Comparison of ENCODE assay signal across 8 mouse cellular contexts in the genomic region with DNA sequence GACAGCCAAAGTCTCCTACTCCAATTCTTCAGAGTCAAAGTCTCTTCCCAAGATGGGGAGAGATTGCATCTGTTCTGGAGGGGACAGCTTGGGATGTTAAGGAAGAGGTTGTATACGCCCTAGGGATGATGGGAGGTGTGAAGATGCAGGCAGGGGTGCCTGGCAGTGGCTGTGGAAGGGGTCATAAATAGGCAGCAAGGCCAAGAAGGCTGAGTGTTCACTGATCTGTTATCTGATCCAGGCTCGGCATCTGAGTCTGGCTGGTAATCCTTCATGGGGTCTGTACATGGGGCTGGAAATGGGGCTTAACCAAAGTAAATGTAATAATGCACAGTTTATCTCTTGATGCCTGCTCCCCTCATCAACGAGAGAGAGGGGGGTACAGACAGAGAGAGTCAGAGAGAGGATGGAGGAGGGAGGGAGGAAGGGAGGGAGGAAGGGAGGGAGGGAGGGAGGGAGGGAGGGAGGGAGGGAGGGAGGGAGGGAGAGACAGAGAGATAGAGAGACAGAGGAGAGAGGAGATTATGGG. TPM values are rescaled to one million over a fixed set of nuclear protein-coding genes. Genes with fewer than 3 reads are reported as not detected.
DNase-seq lines count a peak whose midpoint lies in the region; ATAC-seq and TF ChIP-seq lines count a peak whose summit lies in the region.

A gene (plus strand): TSS at position 212 of the 529 bp plus-strand sequence.

- no peaks in the 10 kb centered on the region for H3K36me3 ChIP-seq in heart, adult 2 months (ENCODE audit: control insufficient read depth, insufficient read depth, low read length)
- H3K36me3 ChIP-seq in forebrain, postnatal 0 days (ENCODE audit: insufficient read depth): no peaks in the 10 kb centered on the region
- H3K36me3 ChIP-seq in hindbrain, embryonic 16.5 days (ENCODE audit: control insufficient read depth, insufficient read depth, low read length): no peaks in the 10 kb centered on the region
- no peaks in the 10 kb centered on the region for H3K36me3 ChIP-seq in midbrain, embryonic 12.5 days

- 25% methylated on average over 3 of the region's 3 CpGs for WGBS in heart, adult 2 months
- WGBS in forebrain, postnatal 0 days: 44% methylated on average over 2 of the region's 3 CpGs
- WGBS in hindbrain, embryonic 16.5 days: 26% methylated on average over 3 of the region's 3 CpGs
- WGBS in midbrain, embryonic 12.5 days: 16% methylated on average over 2 of the region's 3 CpGs

- no peak for TF ChIP-seq EP300 in heart, adult 2 months (IDR thresholded peaks at IDR 0.05; ENCODE audit: insufficient read depth, low read depth, low read length)

- peak within 1 kb of the TSS; percentile 48 for H3K4me3 ChIP-seq in heart, adult 2 months
- peak within 1 kb of the TSS; percentile 24 for H3K4me3 ChIP-seq in forebrain, postnatal 0 days (ENCODE audit: low read depth, low read length)
- peak within 1 kb of the TSS; percentile 38 for H3K4me3 ChIP-seq in hindbrain, embryonic 16.5 days (ENCODE audit: low read length)
- peak within 1 kb of the TSS; percentile 41 for H3K4me3 ChIP-seq in midbrain, embryonic 12.5 days

- H3K27me3 ChIP-seq in heart, adult 2 months (ENCODE audit: control insufficient read depth, insufficient read depth, low read length): peaks cover 3% of the 10 kb centered on the region; the same call in 1 of the 2 replicates
- H3K27me3 ChIP-seq in forebrain, postnatal 0 days (ENCODE audit: insufficient read depth, low read length): peaks cover 7% of the 10 kb centered on the region; the same call in 1 of the 2 replicates
- peaks cover 7% of the 10 kb centered on the region; the same call in 1 of the 2 replicates for H3K27me3 ChIP-seq in hindbrain, embryonic 16.5 days (replicated peaks; ENCODE audit: control insufficient read depth, insufficient read depth, low read length)
- peaks cover 21% of the 10 kb centered on the region for H3K27me3 ChIP-seq in midbrain, embryonic 12.5 days

- H3K79me2 ChIP-seq in heart, adult 2 months (replicated peaks; ENCODE audit: control insufficient read depth, insufficient read depth, low read length): no peaks in the 10 kb centered on the region

- DNase-seq in heart, adult 2 months: no peak
- DNase-seq in heart, adult 9 months (ENCODE audit: low spot score in 2 of 2): no peak
- DNase-seq in adrenal gland, adult 2 months: no peak
- DNase-seq in forebrain, postnatal 0 days: no peak
- no peak for DNase-seq in spleen, postnatal 14 days (ENCODE audit: low spot score in 2 of 2)

- intact Hi-C loops in heart, adult 2 months (cut with DNase I): loop anchor here (5.0 kb wide), 1 partner anchor 47 kb away; no protein-coding TSS in a partner anchor

- H3K9me3 ChIP-seq in forebrain, postnatal 0 days (ENCODE audit: low read length): no peaks in the 10 kb centered on the region
- no peaks in the 10 kb centered on the region for H3K9me3 ChIP-seq in hindbrain, embryonic 16.5 days (ENCODE audit: control insufficient read depth, low read length)
- no peaks in the 10 kb centered on the region for H3K9me3 ChIP-seq in midbrain, embryonic 12.5 days

- peak within 1 kb of the TSS; percentile 80 for H3K27ac ChIP-seq in heart, adult 2 months
- no peak within 1 kb of the TSS for H3K27ac ChIP-seq in forebrain, postnatal 0 days (ENCODE audit: low read depth, low read length)
- H3K27ac ChIP-seq in hindbrain, embryonic 16.5 days (ENCODE audit: low read depth, low read length): no peak within 1 kb of the TSS
- no peak within 1 kb of the TSS for H3K27ac ChIP-seq in midbrain, embryonic 12.5 days (replicated peaks)

- TF ChIP-seq CTCF in heart, adult 2 months (IDR thresholded peaks at IDR 0.05): no peak
- no peak for TF ChIP-seq CTCF in forebrain, postnatal 0 days (IDR thresholded peaks at IDR 0.05; ENCODE audit: low read depth)

- peak within 1 kb of the TSS; percentile 73 for H3K9ac ChIP-seq in heart, adult 2 months (ENCODE audit: low read depth, low read length)
- H3K9ac ChIP-seq in forebrain, postnatal 0 days: no peak within 1 kb of the TSS
- H3K9ac ChIP-seq in hindbrain, embryonic 16.5 days (ENCODE audit: low read depth, low read length): peak within 1 kb of the TSS; percentile 3; the same call in 1 of the 2 replicates
- peak within 1 kb of the TSS; percentile 41; the same call in 1 of the 2 replicates for H3K9ac ChIP-seq in midbrain, embryonic 12.5 days (replicated peaks)

- no peak for TF ChIP-seq POLR2A in heart, adult 2 months (IDR thresholded peaks at IDR 0.05; ENCODE audit: insufficient read depth, low read depth, low read length)

- H3K4me1 ChIP-seq in heart, adult 2 months (ENCODE audit: control insufficient read depth, insufficient read depth, low read length): no peaks in the 10 kb centered on the region
- H3K4me1 ChIP-seq in forebrain, postnatal 0 days (ENCODE audit: insufficient read depth): 0 out of 2 replicates have a peak, but pooled peaks cover 4% of the 10 kb centered on the region
- H3K4me1 ChIP-seq in hindbrain, embryonic 16.5 days (ENCODE audit: control insufficient read depth, insufficient read depth, low read depth, low read length): peaks cover 8% of the 10 kb centered on the region
- H3K4me1 ChIP-seq in midbrain, embryonic 12.5 days: peaks cover 12% of the 10 kb centered on the region

- 0 out of 2 replicates have a peak, but pooled peaks have one; percentile 14 for ATAC-seq in forebrain, postnatal 0 days
- ATAC-seq in hindbrain, embryonic 16.5 days: peak; percentile 62; the same call in 1 of the 2 replicates
- ATAC-seq in midbrain, embryonic 12.5 days (ENCODE audit: low FRiP score, low read depth): peak; percentile 50; the same call in 1 of the 2 replicates
- ATAC-seq in CD4-positive, CD25-positive, alpha-beta regulatory T cell, adult 4 months: no peak

- peak within 1 kb of the TSS; percentile 60 for H3K4me2 ChIP-seq in forebrain, postnatal 0 days (ENCODE audit: low read depth)
- peak within 1 kb of the TSS; percentile 63 for H3K4me2 ChIP-seq in hindbrain, embryonic 16.5 days (ENCODE audit: low read length)
- H3K4me2 ChIP-seq in midbrain, embryonic 12.5 days (replicated peaks): peak within 1 kb of the TSS; percentile 78

RNA-seq across cellular contexts. Expression of the gene that starts here (rescaled TPM):
- total RNA-seq in heart, adult 2 months (2021): 10 to 100 TPM; 60.1 to 88.9 TPM
- polyA plus RNA-seq in heart, adult 2 months (2012; rRNA removed): 89.3 and 99.8 TPM in 2 replicates
- 100 to 1,000 TPM in 1 of 2 experiments, 10 to 100 TPM in 1; 56.3 to 121 TPM for total RNA-seq in adrenal gland, adult 2 months (2021)
- polyA plus RNA-seq in adrenal gland, adult 2 months (2012; rRNA removed): 41.9 and 43.7 TPM in 2 replicates
- 62.9 and 255 TPM in 2 replicates for total RNA-seq in forebrain, postnatal 0 days (2014; rRNA removed)
- 39.6 and 43.2 TPM in 2 replicates for polyA plus RNA-seq in forebrain, postnatal 0 days (2015; fragmentation: Nextera tagmentation; extraction: Ambion mirVana)
- 114 and 205 TPM in 2 replicates for polyA plus RNA-seq in hindbrain, embryonic 16.5 days (2015; fragmentation: Nextera tagmentation; extraction: Ambion mirVana)
- polyA plus RNA-seq in midbrain, embryonic 12.5 days (2016; fragmentation: Nextera tagmentation; extraction: Ambion mirVana): 256 and 344 TPM in 2 replicates
- polyA plus RNA-seq in CD4-positive, CD25-positive, alpha-beta regulatory T cell, adult 4 months (2017; shearing (Covaris generic)): under 1 TPM in 1 of 2 experiments, not detected in 1; 0.14 TPM

Comparison
In these comparisons a context has a peak if more than half of its experiments do, and no peak if none do; other contexts are left out.
1. RNA of the gene that starts here (polyA plus RNA-seq): 256 to 344 TPM in midbrain, embryonic 12.5 days, 114 to 205 TPM in hindbrain, embryonic 16.5 days, 89.3 to 99.8 TPM in heart, adult 2 months, 39.6 to 43.2 TPM in forebrain, postnatal 0 days and 41.9 to 43.7 TPM in adrenal gland, adult 2 months; 0.14 TPM in CD4-positive, CD25-positive, alpha-beta regulatory T cell, adult 4 months; every median in the first group is over 10 times any median in the second.
2. Peak in every context shown above with its lines, with median percentiles within 50 percentile points of each other: H3K4me3 ChIP-seq and H3K4me2 ChIP-seq.